Comparison of ENCODE assay signal across 20 mouse cellular contexts in genomic region chr1:153909963-153910291, GRCm38 (mm10). TPM values are rescaled to one million over a fixed set of nuclear protein-coding genes. Genes with fewer than 3 reads are reported as not detected.
DNase-seq lines count a peak whose midpoint lies in the region; ATAC-seq and TF ChIP-seq lines count a peak whose summit lies in the region.
"Had no signal": no experiment of that assay in that cellular context is flagged by ENCODE, and none has a peak within 500 bp of the region (broad histone marks: within the 10 kb centered on the region; RNA-seq: fewer than 3 reads in every experiment).

No protein-coding gene starts in this region.

- 0 out of 2 replicates have a peak, but pooled peaks cover 4% of the 10 kb centered on the region for H3K4me1 ChIP-seq in kidney, embryonic 16.5 days (ENCODE audit: insufficient read depth, low read length)
- no peaks in the 10 kb centered on the region for H3K4me1 ChIP-seq in kidney, embryonic 14.5 days (ENCODE audit: control insufficient read depth, insufficient read depth, low read length)
- peaks cover 0 to 8% of the 10 kb centered on the region in 2 experiments; a peak in 2 of 4 replicates for H3K4me1 ChIP-seq in liver, embryonic 14.5 days (replicated peaks; ENCODE audit: control insufficient read depth in 2 of 2, insufficient read depth in 2 of 2, low read length in 1 of 2)
- 0 out of 2 replicates have a peak, but pooled peaks cover 2% of the 10 kb centered on the region for H3K4me1 ChIP-seq in stomach, postnatal 0 days (replicated peaks; ENCODE audit: control insufficient read depth, insufficient read depth)
- H3K4me1 ChIP-seq in midbrain, embryonic 10.5 days = peaks cover 14% of the 10 kb centered on the region; the same call in 1 of the 2 replicates
- H3K4me1 ChIP-seq: neural tube, embryonic 15.5 days had no signal

- H3K27me3 ChIP-seq in kidney, embryonic 16.5 days (ENCODE audit: insufficient read depth, low read length) = no peaks in the 10 kb centered on the region
- no peaks in the 10 kb centered on the region for H3K27me3 ChIP-seq in kidney, embryonic 14.5 days (ENCODE audit: control insufficient read depth, insufficient read depth, low read length)
- H3K27me3 ChIP-seq in liver, embryonic 14.5 days (ENCODE audit: control insufficient read depth, insufficient read depth, low read length) = no peaks in the 10 kb centered on the region
- H3K27me3 ChIP-seq in stomach, postnatal 0 days (ENCODE audit: control insufficient read depth, insufficient read depth, low read length) = no peaks in the 10 kb centered on the region
- H3K27me3 ChIP-seq in midbrain, embryonic 10.5 days (ENCODE audit: low read depth, poor library complexity, severe bottlenecking) = no peaks in the 10 kb centered on the region; the same call in 1 of the 2 replicates
- H3K27me3 ChIP-seq: neural tube, embryonic 15.5 days had no signal

- peak overlapping the region; percentile 21; the same call in 1 of the 2 replicates for H3K27ac ChIP-seq in kidney, embryonic 16.5 days (ENCODE audit: low read length)
- H3K27ac ChIP-seq in kidney, embryonic 14.5 days (ENCODE audit: low read depth, low read length) = no peak overlapping the region
- no peak overlapping the region for H3K27ac ChIP-seq in liver, embryonic 14.5 days
- peak overlapping the region; percentile 61; the same call in 1 of the 2 replicates for H3K27ac ChIP-seq in stomach, postnatal 0 days (replicated peaks)
- no peak overlapping the region for H3K27ac ChIP-seq in midbrain, embryonic 10.5 days (replicated peaks)
- H3K27ac ChIP-seq: neural tube, embryonic 15.5 days had no signal

- peak; percentile 28 for DNase-seq in spleen, adult 12 weeks (ENCODE audit: low spot score)
- DNase-seq in spleen, postnatal 14 days (ENCODE audit: low spot score in 2 of 2) = no peak
- DNase-seq in liver, embryonic 14.5 days (ENCODE audit: low read depth in 3 of 3, low spot score in 3 of 3) = no peak
- DNase-seq in stomach, postnatal 0 days (ENCODE audit: low spot score) = no peak
- no peak for DNase-seq in adrenal gland, postnatal 14 days
- DNase-seq in midbrain, embryonic 10.5 days (ENCODE audit: low spot score) = no peak
- DNase-seq: cerebellum, adult 2 months; embryo, embryonic 11 days; heart, postnatal 36 days; lung, postnatal 14 days; retina, postnatal 1 day; spleen, adult 18-20 months; thymus, postnatal 4 days had no signal

- no peak for TF ChIP-seq CTCF in liver, embryonic 14.5 days (IDR thresholded peaks at IDR 0.05; ENCODE audit: low read depth)
- TF ChIP-seq CTCF in stomach, postnatal 0 days (IDR thresholded peaks at IDR 0.05; ENCODE audit: low read depth) = no peak

- no peak for ATAC-seq in kidney, embryonic 16.5 days (ENCODE audit: low FRiP score, low TSS enrichment)
- ATAC-seq in kidney, embryonic 14.5 days (ENCODE audit: low FRiP score, low TSS enrichment) = no peak
- ATAC-seq in liver, embryonic 14.5 days (ENCODE audit: insufficient read depth) = peak; percentile 58; the same call in 1 of the 2 replicates
- ATAC-seq in stomach, postnatal 0 days (ENCODE audit: low FRiP score, low TSS enrichment) = peak; percentile 54

- peaks cover 46% of the 10 kb centered on the region for H3K36me3 ChIP-seq in kidney, embryonic 16.5 days (ENCODE audit: insufficient read depth, low read length)
- H3K36me3 ChIP-seq in kidney, embryonic 14.5 days (ENCODE audit: control insufficient read depth, insufficient read depth, low read length) = peaks cover 48% of the 10 kb centered on the region
- peaks cover 54% of the 10 kb centered on the region for H3K36me3 ChIP-seq in liver, embryonic 14.5 days (replicated peaks; ENCODE audit: control insufficient read depth, insufficient read depth, low read depth)
- peaks cover 34% of the 10 kb centered on the region for H3K36me3 ChIP-seq in stomach, postnatal 0 days (ENCODE audit: control insufficient read depth, insufficient read depth, low read length)
- H3K36me3 ChIP-seq in midbrain, embryonic 10.5 days = peaks cover 67% of the 10 kb centered on the region

- no peak overlapping the region for H3K9ac ChIP-seq in kidney, embryonic 16.5 days (replicated peaks; ENCODE audit: low read length)
- H3K9ac ChIP-seq in kidney, embryonic 14.5 days (ENCODE audit: low read depth, low read length) = no peak overlapping the region
- no peak overlapping the region for H3K9ac ChIP-seq in liver, embryonic 14.5 days (replicated peaks)
- no peak overlapping the region for H3K9ac ChIP-seq in stomach, postnatal 0 days (ENCODE audit: low read length)
- H3K9ac ChIP-seq: neural tube, embryonic 15.5 days had no signal

- 66% methylated on average over 9 of the region's 9 CpGs for WGBS in kidney, embryonic 16.5 days
- WGBS in kidney, embryonic 14.5 days = 76% methylated on average over 9 of the region's 9 CpGs
- WGBS in liver, embryonic 14.5 days (ENCODE audit: insufficient replicate concordance) = 64% methylated on average over 9 of the region's 9 CpGs
- 80% methylated on average over 9 of the region's 9 CpGs for WGBS in stomach, postnatal 0 days
- WGBS in midbrain, embryonic 10.5 days = 95% methylated on average over 9 of the region's 9 CpGs

- H3K4me3 ChIP-seq in kidney, embryonic 16.5 days (ENCODE audit: low read length) = no peak overlapping the region
- H3K4me3 ChIP-seq in kidney, embryonic 14.5 days (ENCODE audit: low read length) = no peak overlapping the region
- H3K4me3 ChIP-seq in liver, embryonic 14.5 days (ENCODE audit: insufficient read depth in 1 of 2, low read depth in 2 of 2, low read length in 2 of 2) = no peak overlapping the region
- no peak overlapping the region for H3K4me3 ChIP-seq in stomach, postnatal 0 days (ENCODE audit: low read depth, low read length)
- H3K4me3 ChIP-seq in midbrain, embryonic 10.5 days = no peak overlapping the region
- H3K4me3 ChIP-seq: neural tube, embryonic 15.5 days had no signal

- H3K4me2 ChIP-seq in kidney, embryonic 16.5 days (replicated peaks; ENCODE audit: low read depth, low read length) = no peak overlapping the region
- no peak overlapping the region for H3K4me2 ChIP-seq in kidney, embryonic 14.5 days (replicated peaks; ENCODE audit: low read depth, low read length)
- H3K4me2 ChIP-seq in liver, embryonic 14.5 days (ENCODE audit: low read depth) = no peak overlapping the region
- H3K4me2 ChIP-seq in stomach, postnatal 0 days (replicated peaks; ENCODE audit: low read depth) = no peak overlapping the region
- H3K4me2 ChIP-seq: neural tube, embryonic 15.5 days had no signal

- no peaks in the 10 kb centered on the region for H3K9me3 ChIP-seq in kidney, embryonic 16.5 days (ENCODE audit: low read length)
- 0 out of 2 replicates have a peak, but pooled peaks cover 3% of the 10 kb centered on the region for H3K9me3 ChIP-seq in kidney, embryonic 14.5 days (ENCODE audit: control insufficient read depth, low read length)
- H3K9me3 ChIP-seq in liver, embryonic 14.5 days (ENCODE audit: control insufficient read depth, low read length) = no peaks in the 10 kb centered on the region
- no peaks in the 10 kb centered on the region for H3K9me3 ChIP-seq in stomach, postnatal 0 days (ENCODE audit: control insufficient read depth, low read length)
- H3K9me3 ChIP-seq in midbrain, embryonic 10.5 days (replicated peaks) = no peaks in the 10 kb centered on the region
- H3K9me3 ChIP-seq: neural tube, embryonic 15.5 days had no signal

- 0 out of 2 replicates have a peak, but pooled peaks have one; percentile 5 for TF ChIP-seq EP300 in liver, embryonic 14.5 days (IDR thresholded peaks at IDR 0.05; ENCODE audit: low read depth)
- TF ChIP-seq EP300 in stomach, postnatal 0 days (optimal IDR thresholded peaks at IDR 0.05) = no peak

RNA-seq across cellular contexts. Expression of gene Teddm2, which starts 9.9 kb away (rescaled TPM):
- 0.58 and 0.67 TPM in 2 replicates for polyA plus RNA-seq in kidney, embryonic 16.5 days (2015; fragmentation: Nextera tagmentation; extraction: Ambion mirVana)
- polyA plus RNA-seq in kidney, embryonic 14.5 days (2014; fragmentation: Nextera tagmentation; extraction: Ambion mirVana) = 0.38 and 0.50 TPM in 2 replicates
- polyA plus RNA-seq in liver, embryonic 14.5 days (2012; rRNA removed) = 0.24 and 0.28 TPM in 2 replicates
- 0.14 and 0.25 TPM in 2 replicates for polyA plus RNA-seq in liver, embryonic 14.5 days (2014; fragmentation: Nextera tagmentation; extraction: Ambion mirVana)
- 0.80 and 0.85 TPM in 2 replicates for polyA plus RNA-seq in stomach, postnatal 0 days (2015; fragmentation: Nextera tagmentation; extraction: Ambion mirVana)
- total RNA-seq in adrenal gland, postnatal 14 days (2021) = 0.26 and 0.53 TPM in 2 replicates
- 0.39 and 0.42 TPM in 2 replicates for polyA plus RNA-seq in midbrain, embryonic 10.5 days (2016; fragmentation: Nextera tagmentation; extraction: Ambion mirVana)

RNA-seq across cellular contexts. Expression of gene Glul, which starts 10.2 kb away (rescaled TPM):
- 159 and 176 TPM in 2 replicates for polyA plus RNA-seq in kidney, embryonic 16.5 days (2015; fragmentation: Nextera tagmentation; extraction: Ambion mirVana)
- polyA plus RNA-seq in kidney, embryonic 14.5 days (2014; fragmentation: Nextera tagmentation; extraction: Ambion mirVana) = 132 and 139 TPM in 2 replicates
- polyA plus RNA-seq in liver, embryonic 14.5 days (2012; rRNA removed) = 46.7 and 71.1 TPM in 2 replicates
- 101 and 103 TPM in 2 replicates for polyA plus RNA-seq in liver, embryonic 14.5 days (2014; fragmentation: Nextera tagmentation; extraction: Ambion mirVana)
- 330 and 353 TPM in 2 replicates for polyA plus RNA-seq in stomach, postnatal 0 days (2015; fragmentation: Nextera tagmentation; extraction: Ambion mirVana)
- total RNA-seq in adrenal gland, postnatal 14 days (2021) = 950 and 1,478 TPM in 2 replicates
- polyA plus RNA-seq in midbrain, embryonic 10.5 days (2016; fragmentation: Nextera tagmentation; extraction: Ambion mirVana) = 130 and 133 TPM in 2 replicates

RNA-seq across cellular contexts. Expression of gene Teddm1a, which starts 18.4 kb away (rescaled TPM):
- polyA plus RNA-seq in kidney, embryonic 16.5 days (2015; fragmentation: Nextera tagmentation; extraction: Ambion mirVana) = not detected in 2 replicates
- polyA plus RNA-seq in kidney, embryonic 14.5 days (2014; fragmentation: Nextera tagmentation; extraction: Ambion mirVana) = not detected in 2 replicates
- polyA plus RNA-seq in liver, embryonic 14.5 days (2012; rRNA removed) = not detected in 2 replicates
- not detected in 2 replicates for polyA plus RNA-seq in liver, embryonic 14.5 days (2014; fragmentation: Nextera tagmentation; extraction: Ambion mirVana)
- polyA plus RNA-seq in stomach, postnatal 0 days (2015; fragmentation: Nextera tagmentation; extraction: Ambion mirVana) = not detected in 2 replicates
- not detected in 2 replicates for total RNA-seq in adrenal gland, postnatal 14 days (2021)
- polyA plus RNA-seq in midbrain, embryonic 10.5 days (2016; fragmentation: Nextera tagmentation; extraction: Ambion mirVana) = not detected in 2 replicates
- total RNA-seq: heart, postnatal 36 days; layer of hippocampus, adult 18-20 months; left cerebral cortex, postnatal 10 days; monocyte, adult 5-6 weeks had no signal
- polyA plus RNA-seq: cerebellum, adult 2 months; neural tube, embryonic 15.5 days; testis, adult 2 months had no signal

RNA-seq across cellular contexts. Expression of gene Teddm1b, which starts 35.8 kb away (rescaled TPM):
- 0.39 and 0.40 TPM in 2 replicates for polyA plus RNA-seq in kidney, embryonic 16.5 days (2015; fragmentation: Nextera tagmentation; extraction: Ambion mirVana)
- 0.51 and 0.61 TPM in 2 replicates for polyA plus RNA-seq in kidney, embryonic 14.5 days (2014; fragmentation: Nextera tagmentation; extraction: Ambion mirVana)
- polyA plus RNA-seq in liver, embryonic 14.5 days (2012; rRNA removed) = not detected in 2 replicates
- 0.05 and 0.08 TPM in 2 replicates for polyA plus RNA-seq in liver, embryonic 14.5 days (2014; fragmentation: Nextera tagmentation; extraction: Ambion mirVana)
- polyA plus RNA-seq in stomach, postnatal 0 days (2015; fragmentation: Nextera tagmentation; extraction: Ambion mirVana) = 0.07 and 0.11 TPM in 2 replicates
- total RNA-seq in adrenal gland, postnatal 14 days (2021) = not detected in 2 replicates
- polyA plus RNA-seq in midbrain, embryonic 10.5 days (2016; fragmentation: Nextera tagmentation; extraction: Ambion mirVana) = 0.49 and 0.83 TPM in 2 replicates
- total RNA-seq: heart, postnatal 36 days; layer of hippocampus, adult 18-20 months; left cerebral cortex, postnatal 10 days; monocyte, adult 5-6 weeks had no signal
- polyA plus RNA-seq: cerebellum, adult 2 months; testis, adult 2 months had no signal

Comparison
In these comparisons a context has a peak if more than half of its experiments do, and no peak if none do; other contexts are left out.
1. H3K27ac ChIP-seq: peak in kidney, embryonic 16.5 days (single experiment) and stomach, postnatal 0 days (single experiment); none in kidney, embryonic 14.5 days (single experiment), liver, embryonic 14.5 days (single experiment) and midbrain, embryonic 10.5 days (single experiment).
2. ATAC-seq: peak in liver, embryonic 14.5 days (single experiment) and stomach, postnatal 0 days (single experiment); none in kidney, embryonic 16.5 days (single experiment) and kidney, embryonic 14.5 days (single experiment).